Mouse (Mus musculus): ENCODE results near the gene Ssbp4.

The Ssbp4 gene

GRCm38 (mm10) chr8:70630532-70631381 is 22.1 kb upstream of the Ssbp4 start:
- no peak for DNase-seq (ENCODE audit: low spot score)

- DNase-seq (ENCODE audit: low spot score) = peak; percentile 55
Observed at GRCm38 (mm10) chr8:70629574-70630531, 21.2 kb upstream of the Ssbp4 start.

- no peak for DNase-seq (ENCODE audit: low spot score)
Observed at GRCm38 (mm10) chr8:70628986-70629490, 20.4 kb upstream of the Ssbp4 start.

- DNase-seq (ENCODE audit: low spot score) = no peak
Observed at GRCm38 (mm10) chr8:70627041-70627440, 18.4 kb upstream of the Ssbp4 start.

GRCm38 (mm10) chr8:70625104-70625503 is 16.4 kb upstream of the Ssbp4 start:
- no peak for DNase-seq (ENCODE audit: low spot score)

- no peak for DNase-seq (ENCODE audit: low spot score)
Observed at GRCm38 (mm10) chr8:70622220-70622619, 13.5 kb upstream of the Ssbp4 start.

GRCm38 (mm10) chr8:70618888-70619334 is 10.2 kb upstream of the Ssbp4 start:
- DNase-seq (ENCODE audit: low spot score) = no peak

- DNase-seq (ENCODE audit: low spot score) = no peak
Observed at GRCm38 (mm10) chr8:70617985-70618384, 9.3 kb upstream of the Ssbp4 start.

- DNase-seq (ENCODE audit: low spot score) = no peak
Observed at GRCm38 (mm10) chr8:70616645-70617044, 8.0 kb upstream of the Ssbp4 start.

GRCm38 (mm10) chr8:70615894-70616293 is 7.2 kb upstream of the Ssbp4 start, which contains the start of gene Lrrc25:
Gene Lrrc25 (plus strand): TSS chr8:70616155.
- DNase-seq (ENCODE audit: low spot score) = no peak

- DNase-seq (ENCODE audit: low spot score) = no peak
Observed at GRCm38 (mm10) chr8:70615281-70615680, 6.6 kb upstream of the Ssbp4 start.

- no peak for DNase-seq (ENCODE audit: low spot score)
Observed at GRCm38 (mm10) chr8:70614469-70614868, 5.8 kb upstream of the Ssbp4 start.

GRCm38 (mm10) chr8:70613763-70614162 is 5.1 kb upstream of the Ssbp4 start:
- DNase-seq (ENCODE audit: low spot score) = no peak

GRCm38 (mm10) chr8:70611849-70612248 is 3.2 kb upstream of the Ssbp4 start:
- DNase-seq (ENCODE audit: low spot score) = no peak

GRCm38 (mm10) chr8:70610796-70611771 is 2.4 kb upstream of the Ssbp4 start:
- DNase-seq (ENCODE audit: low spot score) = peak; percentile 74

GRCm38 (mm10) chr8:70609849-70610795 is 1.4 kb upstream of the Ssbp4 start:
- peak; percentile 73 for DNase-seq (ENCODE audit: low spot score)

- DNase-seq (ENCODE audit: low spot score) = no peak
Observed at GRCm38 (mm10) chr8:70609368-70609848, 736 bp upstream of the Ssbp4 start.

- no peak for DNase-seq (ENCODE audit: low spot score)
Observed at GRCm38 (mm10) chr8:70607898-70608748, 549 bp downstream of the Ssbp4 start.

GRCm38 (mm10) chr8:70607603-70607897 is 1.1 kb downstream of the Ssbp4 start:
- no peak for DNase-seq (ENCODE audit: low spot score)
